Mouse (Mus musculus) gastrocnemius, adult 8-10 months (tissue): Measurements from ENCODE around the gene Olfr355. TPM values are rescaled to one million over a fixed set of nuclear protein-coding genes. Genes with fewer than 3 reads are reported as not detected.

Experiments
- DNase-seq, 2 experiments: peaks; one replicate each; pipeline ENCODE4 v3.0.0; 2022; ENCODE audit warnings: low spot score in 2 of 2
- total RNA-seq, 4 experiments: library from RNA; stranded (reverse); gene quantifications; 2 replicates each; pipeline ENCODE4 v1.2.4; 2022

Olfr355 gene
- not detected for total RNA-seq

GRCm38 (mm10) chr2:36928797-36929196 lies at the start of gene Olfr355:
Gene Olfr355 (minus strand): TSS chr2:36928897.
- no peak for DNase-seq

- no peak for DNase-seq
Observed at GRCm38 (mm10) chr2:36936821-36937220, 8.1 kb upstream of the Olfr355 start, which contains the start of gene Olfr356. Gene Olfr356 (plus strand): TSS chr2:36937121.

- no peak for DNase-seq
Observed at GRCm38 (mm10) chr2:36905380-36905779, 23.3 kb downstream of the Olfr355 start, which contains the start of gene Olfr354. Gene Olfr354 (plus strand): TSS chr2:36905680.

GRCm38 (mm10) chr2:36897114-36897513 lies 31.6 kb downstream of the Olfr355 start:
- DNase-seq = no peak

- no peak for DNase-seq
Observed at GRCm38 (mm10) chr2:36892836-36893235, 35.9 kb downstream of the Olfr355 start, which contains the start of gene Olfr353. Gene Olfr353 (minus strand): TSS chr2:36892936.

Other genes with a start within 250 kb of the Olfr355 start
- not detected for gene Olfr346, start 243.1 kb downstream of the Olfr355 start, total RNA-seq
- not detected for gene Olfr347, start 197.0 kb downstream of the Olfr355 start, total RNA-seq
- not detected for gene Olfr348, start 144.6 kb downstream of the Olfr355 start, total RNA-seq
- gene Olfr50, start 138.4 kb downstream of the Olfr355 start, total RNA-seq = not detected
- gene Olfr3, start 111.9 kb downstream of the Olfr355 start, total RNA-seq = not detected
- gene Olfr350, start 82.6 kb downstream of the Olfr355 start, total RNA-seq = not detected
- gene Olfr351, start 66.2 kb downstream of the Olfr355 start, total RNA-seq = not detected
- not detected for gene Olfr352, start 60.4 kb downstream of the Olfr355 start, total RNA-seq
- gene Olfr353, start 36.0 kb downstream of the Olfr355 start, total RNA-seq = not detected
- gene Olfr354, start 23.2 kb downstream of the Olfr355 start, total RNA-seq = not detected
- not detected for gene Olfr356, start 8.2 kb upstream of the Olfr355 start, total RNA-seq
- not detected for gene Olfr357, start 64.9 kb upstream of the Olfr355 start, total RNA-seq
- not detected for gene Olfr358, start 80.4 kb upstream of the Olfr355 start, total RNA-seq
- not detected for gene Olfr360, start 136.8 kb upstream of the Olfr355 start, total RNA-seq
- not detected for gene Olfr361, start 160.4 kb upstream of the Olfr355 start, total RNA-seq
- gene Olfr362, start 189.0 kb upstream of the Olfr355 start, total RNA-seq = not detected
- not detected for gene Olfr364-ps1, start 210.4 kb upstream of the Olfr355 start, total RNA-seq